Mouse (Mus musculus) embryo, embryonic 9.5 days (tissue): Measurements from ENCODE around the gene Samd13.

ENCODE experiments used
- DNase-seq: peaks from one replicate; pipeline ENCODE4 v3.0.0-alpha.2; 2017; ENCODE audit errors: extremely low spot score

Gene Samd13

GRCm38 (mm10) chr3:146616533-146617283, 68.7 kb downstream of the Samd13 start:
- DNase-seq, result no peak

- no peak for DNase-seq
Measured at GRCm38 (mm10) chr3:146615496-146615895, 69.9 kb downstream of the Samd13 start, which contains the start of gene Dnase2b. TSS of gene Dnase2b (minus strand) at chr3:146615596.

- DNase-seq, result no peak
Measured at GRCm38 (mm10) chr3:146611821-146612220, 73.6 kb downstream of the Samd13 start.

- no peak for DNase-seq
Measured at GRCm38 (mm10) chr3:146611261-146611660, 74.1 kb downstream of the Samd13 start.

GRCm38 (mm10) chr3:146610322-146610721, 75.1 kb downstream of the Samd13 start:
- DNase-seq, result no peak

GRCm38 (mm10) chr3:146607368-146607767, 78.0 kb downstream of the Samd13 start:
- DNase-seq, result no peak

- DNase-seq, result no peak
Measured at GRCm38 (mm10) chr3:146604647-146605046, 80.7 kb downstream of the Samd13 start.

GRCm38 (mm10) chr3:146602531-146602930, 82.9 kb downstream of the Samd13 start:
- DNase-seq, result no peak

GRCm38 (mm10) chr3:146601205-146601604, 84.2 kb downstream of the Samd13 start:
- DNase-seq, result no peak

GRCm38 (mm10) chr3:146599198-146599900, 86.0 kb downstream of the Samd13 start:
- no peak for DNase-seq

- DNase-seq, result no peak
Measured at GRCm38 (mm10) chr3:146598411-146598810, 87.0 kb downstream of the Samd13 start.

- DNase-seq, result no peak
Measured at GRCm38 (mm10) chr3:146596864-146597263, 88.5 kb downstream of the Samd13 start.

- DNase-seq, result no peak
Measured at GRCm38 (mm10) chr3:146596387-146596786, 89.0 kb downstream of the Samd13 start.

GRCm38 (mm10) chr3:146595440-146595839, 90.0 kb downstream of the Samd13 start:
- no peak for DNase-seq
